Mouse (Mus musculus): ENCODE measurements at regions not wholly inside any gene's neighbourhood (a gene's known extent, or its start where the extent isn't known, plus 50 kb on each side); places are given as distances from the start of the nearest gene placed in this dataset.
"Not testable (repeated sequence)": the region's sequence is repeated elsewhere in the genome, so short reads cannot be mapped to it uniquely, and the experiment has no call there.

- no peaks in the 10 kb centered on the region for H3K79me2 ChIP-seq (ENCODE audit: control insufficient read depth, insufficient read depth)
- H3K4me3 ChIP-seq = no peak overlapping the region
- no peak overlapping the region for H3K4me2 ChIP-seq (ENCODE audit: low read depth)
- TF ChIP-seq CEBPB (IDR thresholded peaks at IDR 0.05; ENCODE audit: insufficient read depth, poor library complexity, severe bottlenecking) (no peak), MYOG (IDR thresholded peaks at IDR 0.05; ENCODE audit: control insufficient read depth in 1 of 3, insufficient read depth in 1 of 3, insufficient read length in 2 of 3, low read depth in 2 of 3) (no peak), TCF3 (IDR thresholded peaks at IDR 0.05; ENCODE audit: insufficient read length, low read depth) (no peak), TCF12 (IDR thresholded peaks at IDR 0.05; ENCODE audit: insufficient read depth, poor library complexity, severe bottlenecking) (no peak), MYOD1 (IDR thresholded peaks at IDR 0.05; ENCODE audit: control insufficient read depth in 1 of 3, insufficient read length in 2 of 3, low read depth in 2 of 3) (no peak), POLR2A (IDR thresholded peaks at IDR 0.05; ENCODE audit: insufficient read length, low read depth) (no peak), MAX (IDR thresholded peaks at IDR 0.05; ENCODE audit: low read depth) (no peak), POLR2AphosphoS2 (IDR thresholded peaks at IDR 0.05; ENCODE audit: insufficient read length, low read depth) (no peak), USF1 (IDR thresholded peaks at IDR 0.05; ENCODE audit: low read depth) (no peak), SRF (IDR thresholded peaks at IDR 0.05; ENCODE audit: control insufficient read depth, insufficient read length, low read depth) (no peak), REST (IDR thresholded peaks at IDR 0.05; ENCODE audit: insufficient read depth, insufficient read length) (no peak), E2F4 (IDR thresholded peaks at IDR 0.05; ENCODE audit: insufficient read depth) (no peak)
- no peak overlapping the region for H3ac ChIP-seq (ENCODE audit: control insufficient read depth, insufficient read length)
- H3K36me3 ChIP-seq (ENCODE audit: control insufficient read depth, insufficient read depth) = no peaks in the 10 kb centered on the region
- no peaks in the 10 kb centered on the region for H3K27me3 ChIP-seq (ENCODE audit: control insufficient read depth, insufficient read depth, insufficient read length)
These were observed 564.6 kb upstream of the Nrxn1 start for GRCm38 (mm10) chr17:91657449-91657848.

- Histone ChIP-seq H3K79me2 (ENCODE audit: control insufficient read depth, insufficient read depth) (no peaks in the 10 kb centered on the region), H3K4me2 (ENCODE audit: low read depth) (no peak overlapping the region), H3ac (ENCODE audit: control insufficient read depth, insufficient read length) (no peak overlapping the region), H3K4me3 (no peak overlapping the region), H3K27me3 (ENCODE audit: control insufficient read depth, insufficient read depth, insufficient read length) (no peaks in the 10 kb centered on the region), H3K36me3 (ENCODE audit: control insufficient read depth, insufficient read depth) (no peaks in the 10 kb centered on the region)
- TF ChIP-seq E2F4 (IDR thresholded peaks at IDR 0.05; ENCODE audit: insufficient read depth) (no peak), MYOD1 (IDR thresholded peaks at IDR 0.05; ENCODE audit: control insufficient read depth in 1 of 3, insufficient read length in 2 of 3, low read depth in 2 of 3) (peak in 2 of 3 experiments; percentile 28 to 46), POLR2AphosphoS2 (IDR thresholded peaks at IDR 0.05; ENCODE audit: insufficient read length, low read depth) (no peak), MYOG (IDR thresholded peaks at IDR 0.05; ENCODE audit: control insufficient read depth in 1 of 3, insufficient read depth in 1 of 3, insufficient read length in 2 of 3, low read depth in 2 of 3) (no peak), TCF12 (IDR thresholded peaks at IDR 0.05; ENCODE audit: insufficient read depth, poor library complexity, severe bottlenecking) (peak; percentile 34)
These were observed 564.2 kb upstream of the Nrxn1 start for GRCm38 (mm10) chr17:91657036-91657435.

- no peak overlapping the region for H3ac ChIP-seq (ENCODE audit: control insufficient read depth, insufficient read length)
- TF ChIP-seq MAX (IDR thresholded peaks at IDR 0.05; ENCODE audit: low read depth) = no peak
- TF ChIP-seq MYOG (IDR thresholded peaks at IDR 0.05; ENCODE audit: control insufficient read depth in 1 of 3, insufficient read depth in 1 of 3, insufficient read length in 2 of 3, low read depth in 2 of 3) = no peak
- no peak overlapping the region for H3K4me2 ChIP-seq (ENCODE audit: low read depth)
- H3K27me3 ChIP-seq (ENCODE audit: control insufficient read depth, insufficient read depth, insufficient read length) = no peaks in the 10 kb centered on the region
- H3K36me3 ChIP-seq (ENCODE audit: control insufficient read depth, insufficient read depth) = no peaks in the 10 kb centered on the region
- no peaks in the 10 kb centered on the region for H3K79me2 ChIP-seq (ENCODE audit: control insufficient read depth, insufficient read depth)
- no peak overlapping the region for H3K4me3 ChIP-seq
These were observed 539.0 kb upstream of the Nrxn1 start for GRCm38 (mm10) chr17:91631915-91632314.

GRCm38 (mm10) chr17:91614175-91614574 is 521.3 kb upstream of the Nrxn1 start:
- H3K36me3 ChIP-seq (ENCODE audit: control insufficient read depth, insufficient read depth); H3K27me3 ChIP-seq (ENCODE audit: control insufficient read depth, insufficient read depth, insufficient read length); H3ac ChIP-seq (ENCODE audit: control insufficient read depth, insufficient read length); H3K4me3 ChIP-seq; H3K79me2 ChIP-seq (ENCODE audit: control insufficient read depth, insufficient read depth); H3K4me2 ChIP-seq (ENCODE audit: low read depth): not testable (repeated sequence)

GRCm38 (mm10) chr17:91589120-91589519 is 496.2 kb upstream of the Nrxn1 start:
- no peak for TF ChIP-seq MAX (IDR thresholded peaks at IDR 0.05; ENCODE audit: low read depth)
- no peak for TF ChIP-seq USF1 (IDR thresholded peaks at IDR 0.05; ENCODE audit: low read depth)
- no peak for TF ChIP-seq MYOD1 (IDR thresholded peaks at IDR 0.05; ENCODE audit: control insufficient read depth in 1 of 3, insufficient read length in 2 of 3, low read depth in 2 of 3)
- TF ChIP-seq POLR2A (IDR thresholded peaks at IDR 0.05; ENCODE audit: insufficient read length, low read depth) = no peak
- TF ChIP-seq E2F4 (IDR thresholded peaks at IDR 0.05; ENCODE audit: insufficient read depth) = no peak
- TF ChIP-seq SRF (IDR thresholded peaks at IDR 0.05; ENCODE audit: control insufficient read depth, insufficient read length, low read depth) = no peak
- TF ChIP-seq REST (IDR thresholded peaks at IDR 0.05; ENCODE audit: insufficient read depth, insufficient read length) = no peak
- no peak for TF ChIP-seq TCF12 (IDR thresholded peaks at IDR 0.05; ENCODE audit: insufficient read depth, poor library complexity, severe bottlenecking)
- no peak for TF ChIP-seq POLR2AphosphoS2 (IDR thresholded peaks at IDR 0.05; ENCODE audit: insufficient read length, low read depth)
- TF ChIP-seq MYOG (IDR thresholded peaks at IDR 0.05; ENCODE audit: control insufficient read depth in 1 of 3, insufficient read depth in 1 of 3, insufficient read length in 2 of 3, low read depth in 2 of 3) = no peak
- TF ChIP-seq TCF3 (IDR thresholded peaks at IDR 0.05; ENCODE audit: insufficient read length, low read depth) = no peak
- H3K27me3 ChIP-seq (ENCODE audit: control insufficient read depth, insufficient read depth, insufficient read length) = no peaks in the 10 kb centered on the region
- no peak overlapping the region for H3K4me3 ChIP-seq
- no peak overlapping the region for H3K4me2 ChIP-seq (ENCODE audit: low read depth)
- H3K36me3 ChIP-seq (ENCODE audit: control insufficient read depth, insufficient read depth) = no peaks in the 10 kb centered on the region
- no peaks in the 10 kb centered on the region for H3K79me2 ChIP-seq (ENCODE audit: control insufficient read depth, insufficient read depth)
- no peak overlapping the region for H3ac ChIP-seq (ENCODE audit: control insufficient read depth, insufficient read length)

- H3ac ChIP-seq (ENCODE audit: control insufficient read depth, insufficient read length); H3K4me3 ChIP-seq; H3K79me2 ChIP-seq (ENCODE audit: control insufficient read depth, insufficient read depth); H3K4me2 ChIP-seq (ENCODE audit: low read depth); H3K27me3 ChIP-seq (ENCODE audit: control insufficient read depth, insufficient read depth, insufficient read length); H3K36me3 ChIP-seq (ENCODE audit: control insufficient read depth, insufficient read depth): not testable (repeated sequence)
These were observed 458.3 kb upstream of the Nrxn1 start for GRCm38 (mm10) chr17:91551058-91551691.
